Mouse (Mus musculus): Measurements from ENCODE around the gene Trpm4. TPM values are rescaled to one million over a fixed set of nuclear protein-coding genes. Genes with fewer than 3 reads are reported as not detected.

Trpm4 gene
- polyA plus RNA-seq, 1 experiment from 2014 or later = 10.5 TPM

DNA sequence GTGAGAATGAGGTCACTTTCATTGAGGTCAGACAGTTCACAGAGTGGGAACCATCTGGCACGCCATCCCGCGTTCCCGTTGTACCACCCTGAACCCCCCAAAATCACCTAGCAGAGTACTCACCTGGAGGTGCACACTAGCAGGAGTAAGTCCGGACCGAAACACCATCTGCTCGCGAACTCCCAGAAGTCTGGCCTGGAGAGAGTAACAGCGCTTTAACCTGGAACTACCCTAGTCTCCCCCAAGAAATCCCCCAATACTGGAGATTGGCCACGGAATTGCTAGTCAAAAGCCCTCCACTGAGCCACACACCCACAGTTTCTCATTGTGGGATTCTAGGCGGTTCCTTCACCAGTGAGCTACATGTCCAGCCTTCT, 6.5 kb upstream of the Trpm4 start:
- under 1% methylated on average over 11 of the region's 11 CpGs for WGBS
- H3K27me3 ChIP-seq (ENCODE audit: insufficient read depth, poor library complexity, severe bottlenecking) = peaks cover 38% of the 10 kb centered on the region
- H3K27ac ChIP-seq = peak overlapping the region; percentile 87
- no peak for DNase-seq (ENCODE audit: low spot score)
- H3K9me3 ChIP-seq = no peaks in the 10 kb centered on the region
- H3K4me1 ChIP-seq (replicated peaks) = peaks cover 52% of the 10 kb centered on the region
- peak overlapping the region; percentile 63 for H3K4me3 ChIP-seq
- 0 out of 2 replicates have a peak, but pooled peaks cover 2% of the 10 kb centered on the region for H3K36me3 ChIP-seq

DNA sequence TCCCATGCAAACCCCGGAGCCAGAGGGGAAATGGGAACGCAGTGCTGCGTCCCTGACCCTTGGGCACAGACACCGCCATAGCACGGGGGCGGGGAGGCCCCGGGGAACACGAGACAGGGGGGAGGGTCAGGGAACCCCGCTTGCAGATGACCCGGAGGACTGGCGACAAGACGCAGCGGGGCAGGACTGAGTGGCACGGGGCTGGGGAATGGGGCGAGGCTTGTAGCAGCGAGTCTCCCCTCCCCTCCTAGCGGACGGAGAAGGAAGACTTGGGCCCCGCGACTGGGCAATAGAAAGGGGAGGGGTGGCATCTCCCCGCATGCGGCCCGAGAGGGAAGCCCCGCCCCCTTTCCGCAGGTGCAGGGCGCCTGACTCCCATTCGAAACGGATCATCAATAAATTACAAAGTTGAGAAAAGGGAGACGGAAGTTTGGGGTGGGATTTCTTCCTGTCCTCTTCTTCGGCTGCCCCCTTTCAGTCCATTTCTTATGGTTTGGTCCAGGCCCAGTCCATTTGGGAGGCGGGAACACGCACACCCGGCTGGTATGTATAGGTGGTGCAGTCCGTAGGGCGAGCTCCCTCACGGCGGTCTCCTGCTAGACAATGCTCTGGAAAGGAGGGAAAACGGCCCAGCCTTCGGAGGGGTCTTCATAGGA, 6.0 kb upstream of the Trpm4 start:
- peaks cover 57% of the 10 kb centered on the region for H3K4me1 ChIP-seq (replicated peaks)
- peak overlapping the region; percentile 63 for H3K4me3 ChIP-seq
- H3K27me3 ChIP-seq (ENCODE audit: insufficient read depth, poor library complexity, severe bottlenecking) = peaks cover 43% of the 10 kb centered on the region
- DNase-seq (ENCODE audit: low spot score) = peak; percentile 89
- H3K36me3 ChIP-seq = no peaks in the 10 kb centered on the region
- WGBS = under 1% methylated on average over 39 of the region's 39 CpGs
- H3K27ac ChIP-seq = peak overlapping the region; percentile 87
- no peaks in the 10 kb centered on the region for H3K9me3 ChIP-seq

GRCm38 (mm10) chr7:45338161-45338911, 4.8 kb upstream of the Trpm4 start:
- Histone ChIP-seq H3K27me3 (ENCODE audit: insufficient read depth, poor library complexity, severe bottlenecking) (peaks cover 53% of the 10 kb centered on the region), H3K9me3 (no peaks in the 10 kb centered on the region), H3K4me1 (replicated peaks) (peaks cover 69% of the 10 kb centered on the region), H3K27ac (peak overlapping the region; percentile 87), H3K36me3 (no peaks in the 10 kb centered on the region), H3K4me3 (peak overlapping the region; percentile 63)
- WGBS = 2% methylated on average over 14 of the region's 14 CpGs
- DNase-seq (ENCODE audit: low spot score) = peak; percentile 36

DNA sequence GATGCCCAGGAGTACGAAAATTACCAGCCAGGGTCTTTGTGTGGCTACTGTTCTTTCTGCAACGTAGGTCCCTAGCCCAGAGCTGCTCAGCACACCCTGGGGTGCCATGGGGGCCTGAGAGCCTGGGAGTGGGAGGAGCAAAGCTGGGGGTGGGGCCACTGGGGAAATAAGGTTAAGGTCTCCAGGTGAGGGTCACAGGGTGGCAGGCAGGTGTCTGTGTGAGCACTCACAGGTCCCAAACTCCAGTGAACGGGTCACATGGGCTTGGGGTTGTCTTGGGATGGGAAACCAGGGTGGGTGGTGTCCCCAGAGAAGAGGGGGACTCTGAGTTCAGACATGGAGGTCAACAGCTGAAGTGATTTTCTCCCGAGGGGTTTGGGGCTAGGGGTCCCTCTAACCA, 3.9 kb upstream of the Trpm4 start:
- DNase-seq (ENCODE audit: low spot score) = no peak
- H3K27me3 ChIP-seq (ENCODE audit: insufficient read depth, poor library complexity, severe bottlenecking) = peaks cover 48% of the 10 kb centered on the region
- peaks cover 78% of the 10 kb centered on the region for H3K4me1 ChIP-seq (replicated peaks)
- 9% methylated on average over 4 of the region's 4 CpGs for WGBS
- no peak overlapping the region for H3K4me3 ChIP-seq
- no peak overlapping the region for H3K27ac ChIP-seq
- no peaks in the 10 kb centered on the region for H3K9me3 ChIP-seq
- H3K36me3 ChIP-seq = no peaks in the 10 kb centered on the region

DNA sequence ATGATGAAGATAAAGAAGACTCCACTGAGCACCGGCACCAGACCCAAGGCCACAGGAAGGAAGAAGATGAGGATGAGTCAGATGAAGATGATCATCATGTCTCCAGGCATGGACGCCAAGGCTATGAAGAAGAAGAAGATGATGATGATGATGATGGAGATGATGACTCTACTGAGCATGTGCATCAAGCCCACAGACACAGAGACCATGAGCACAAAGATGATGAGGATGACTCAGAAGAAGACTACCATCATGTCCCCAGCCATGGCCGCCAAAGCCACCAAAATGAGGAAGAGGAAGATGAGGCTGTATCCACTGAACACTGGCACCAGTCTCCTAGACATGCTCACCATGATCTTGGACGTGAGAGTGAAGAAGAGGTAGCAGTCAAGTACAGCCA, 2.7 kb upstream of the Trpm4 start:
- WGBS = 89% methylated on average over 4 of the region's 4 CpGs
- Histone ChIP-seq H3K27me3 (ENCODE audit: insufficient read depth, poor library complexity, severe bottlenecking) (peaks cover 57% of the 10 kb centered on the region), H3K27ac (no peak overlapping the region), H3K36me3 (no peaks in the 10 kb centered on the region), H3K4me3 (no peak overlapping the region), H3K9me3 (no peaks in the 10 kb centered on the region), H3K4me1 (replicated peaks) (peaks cover 77% of the 10 kb centered on the region)
- DNase-seq (ENCODE audit: low spot score) = no peak

GRCm38 (mm10) chr7:45335056-45335455, 1.5 kb upstream of the Trpm4 start, which contains the start of gene Hrc:
Hrc (plus strand) TSS chr7:45335290.
- peaks cover 69% of the 10 kb centered on the region for H3K4me1 ChIP-seq (replicated peaks)
- peak within 1 kb of the TSS; percentile 80; the same call in 1 of the 2 replicates for H3K4me3 ChIP-seq

DNA sequence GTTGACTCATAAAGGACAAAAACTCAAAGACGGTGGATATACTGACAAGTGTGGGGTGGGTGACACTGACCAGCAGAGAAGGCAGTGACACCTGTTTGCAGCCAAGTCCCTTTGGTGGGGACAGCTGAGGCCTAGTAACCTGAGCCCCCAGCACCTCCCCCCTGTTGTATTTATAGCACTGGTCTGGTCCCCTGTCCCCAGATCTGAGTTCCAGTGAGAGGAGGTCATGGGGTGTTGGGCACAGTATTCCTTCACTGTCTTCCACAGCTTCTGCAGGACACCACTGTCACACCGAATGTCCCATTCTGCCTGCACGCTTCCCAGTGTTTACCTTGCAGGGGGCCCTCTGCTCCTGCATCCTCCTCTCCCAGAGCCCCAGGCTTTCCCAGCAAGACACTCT, 1.0 kb upstream of the Trpm4 start:
- peaks cover 49% of the 10 kb centered on the region for H3K27me3 ChIP-seq (ENCODE audit: insufficient read depth, poor library complexity, severe bottlenecking)
- no peaks in the 10 kb centered on the region for H3K36me3 ChIP-seq
- peaks cover 64% of the 10 kb centered on the region for H3K4me1 ChIP-seq (replicated peaks)
- H3K9me3 ChIP-seq = no peaks in the 10 kb centered on the region
- H3K4me3 ChIP-seq = peak overlapping the region; percentile 80; the same call in 1 of the 2 replicates
- peak overlapping the region; percentile 42; the same call in 1 of the 2 replicates for H3K27ac ChIP-seq
- 28% methylated on average over 3 of the region's 3 CpGs for WGBS
- DNase-seq (ENCODE audit: low spot score) = no peak

More at GRCm38 (mm10) chr7:45335056-45335455, 1.5 kb upstream of the Trpm4 start, which contains the start of gene Hrc:
- Histone ChIP-seq H3K27ac (peak within 1 kb of the TSS; percentile 89; the same call in 1 of the 2 replicates), H3K36me3 (no peaks in the 10 kb centered on the region), H3K27me3 (ENCODE audit: insufficient read depth, poor library complexity, severe bottlenecking) (peaks cover 49% of the 10 kb centered on the region), H3K9me3 (no peaks in the 10 kb centered on the region)
- WGBS = 30% methylated on average over 5 of the region's 5 CpGs
- DNase-seq (ENCODE audit: low spot score) = no peak

DNA sequence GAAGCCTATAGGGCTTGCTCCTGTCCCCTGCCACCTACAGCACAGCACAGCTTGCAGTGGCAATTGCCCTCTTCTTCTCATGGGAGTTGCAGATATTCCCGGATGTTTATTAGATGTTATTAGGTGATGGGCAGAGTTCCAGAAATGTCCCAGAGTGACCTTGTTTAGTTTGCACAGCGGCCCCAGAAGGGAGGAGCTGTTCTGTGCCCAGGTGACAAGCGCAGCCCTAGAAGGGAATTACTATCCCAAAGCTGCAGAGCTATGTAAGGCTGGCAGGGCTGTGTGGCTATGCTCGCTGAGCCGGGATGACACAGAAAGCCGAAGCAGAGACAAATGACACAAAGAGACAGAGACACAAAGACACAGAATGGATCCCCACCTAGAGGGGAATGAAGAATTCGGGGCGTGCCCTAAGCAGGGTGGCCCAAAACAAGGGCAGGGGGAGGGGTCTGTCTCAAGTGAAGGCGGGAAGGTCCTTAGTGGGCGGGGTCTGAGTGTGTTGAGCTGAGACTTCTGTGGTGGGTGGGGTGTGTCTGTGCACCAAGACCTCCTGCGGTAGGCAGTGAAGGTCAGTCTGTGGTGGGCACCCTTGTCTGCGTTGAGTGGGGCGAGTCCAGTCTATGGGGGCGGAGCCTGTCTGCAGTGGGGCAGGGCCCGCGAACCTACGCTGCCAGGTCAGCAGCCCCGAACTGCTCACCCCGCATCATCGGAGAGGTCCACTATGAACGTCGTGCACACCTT, 725 bp downstream of the Trpm4 start:
- WGBS = 3% methylated on average over 22 of the region's 22 CpGs
- peak overlapping the region; percentile 89 for H3K27ac ChIP-seq
- H3K27me3 ChIP-seq (ENCODE audit: insufficient read depth, poor library complexity, severe bottlenecking) = peaks cover 46% of the 10 kb centered on the region
- DNase-seq (ENCODE audit: low spot score) = peak; percentile 63
- H3K9me3 ChIP-seq = no peaks in the 10 kb centered on the region
- peaks cover 47% of the 10 kb centered on the region for H3K4me1 ChIP-seq (replicated peaks)
- H3K36me3 ChIP-seq = no peaks in the 10 kb centered on the region
- H3K4me3 ChIP-seq = peak overlapping the region; percentile 80

GRCm38 (mm10) chr7:45331502-45331901, 2.1 kb downstream of the Trpm4 start:
- WGBS = 78% methylated on average over 6 of the region's 6 CpGs
- H3K4me1 ChIP-seq (replicated peaks) = peaks cover 40% of the 10 kb centered on the region
- H3K27me3 ChIP-seq (ENCODE audit: insufficient read depth, poor library complexity, severe bottlenecking) = peaks cover 32% of the 10 kb centered on the region
- peaks cover 4% of the 10 kb centered on the region; the same call in 1 of the 2 replicates for H3K36me3 ChIP-seq
- H3K4me3 ChIP-seq = no peak overlapping the region
- H3K27ac ChIP-seq = no peak overlapping the region
- H3K9me3 ChIP-seq = no peaks in the 10 kb centered on the region
- no peak for DNase-seq (ENCODE audit: low spot score)

DNA sequence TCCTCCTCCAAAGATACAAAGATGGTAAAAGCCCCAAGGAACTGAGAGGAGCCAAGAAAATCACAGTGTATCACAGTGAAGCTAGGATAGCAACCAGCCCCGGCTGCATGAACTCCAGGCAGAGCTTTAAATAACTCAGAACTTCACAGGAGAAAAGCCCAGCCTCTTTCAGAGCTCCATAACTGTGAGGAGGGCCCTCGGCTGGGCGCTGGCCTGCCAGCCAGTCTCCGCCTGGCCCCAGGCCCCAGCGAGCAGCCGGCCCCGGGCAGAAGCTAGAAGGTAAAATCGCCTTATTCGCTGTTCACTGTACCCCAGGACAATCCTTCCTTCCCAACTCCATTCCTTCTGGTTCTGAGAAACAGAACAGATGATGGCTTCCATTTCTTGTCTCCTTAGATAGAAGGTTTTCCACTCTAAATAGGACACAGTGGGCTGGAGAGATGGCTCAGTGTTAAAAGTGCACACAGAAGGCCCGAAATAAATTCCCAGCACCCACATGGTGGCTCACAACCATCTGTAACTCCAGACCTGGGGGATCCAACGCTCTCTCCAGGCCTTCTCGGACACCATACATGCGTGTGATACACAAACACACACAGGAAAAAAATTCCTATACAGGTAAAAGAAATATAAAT, 4.6 kb downstream of the Trpm4 start:
- no peak overlapping the region for H3K4me3 ChIP-seq
- peaks cover 18% of the 10 kb centered on the region for H3K36me3 ChIP-seq
- peaks cover 17% of the 10 kb centered on the region; the same call in 1 of the 2 replicates for H3K27me3 ChIP-seq (ENCODE audit: insufficient read depth, poor library complexity, severe bottlenecking)
- DNase-seq (ENCODE audit: low spot score) = no peak
- H3K27ac ChIP-seq = no peak overlapping the region
- peaks cover 3% of the 10 kb centered on the region; the same call in 1 of the 2 replicates for H3K9me3 ChIP-seq
- 86% methylated on average over 13 of the region's 13 CpGs for WGBS
- peaks cover 25% of the 10 kb centered on the region for H3K4me1 ChIP-seq (replicated peaks)

- peaks cover 3% of the 10 kb centered on the region; the same call in 1 of the 2 replicates for H3K9me3 ChIP-seq
- no peaks in the 10 kb centered on the region for H3K27me3 ChIP-seq (ENCODE audit: insufficient read depth, poor library complexity, severe bottlenecking)
- peaks cover 22% of the 10 kb centered on the region for H3K36me3 ChIP-seq
- no peak for DNase-seq (ENCODE audit: low spot score)
- H3K4me3 ChIP-seq = no peak overlapping the region
- 0 out of 2 replicates have a peak, but pooled peaks cover 2% of the 10 kb centered on the region for H3K4me1 ChIP-seq (replicated peaks)
- H3K27ac ChIP-seq = no peak overlapping the region
Observed at GRCm38 (mm10) chr7:45325800-45326199, 7.8 kb downstream of the Trpm4 start.

DNA sequence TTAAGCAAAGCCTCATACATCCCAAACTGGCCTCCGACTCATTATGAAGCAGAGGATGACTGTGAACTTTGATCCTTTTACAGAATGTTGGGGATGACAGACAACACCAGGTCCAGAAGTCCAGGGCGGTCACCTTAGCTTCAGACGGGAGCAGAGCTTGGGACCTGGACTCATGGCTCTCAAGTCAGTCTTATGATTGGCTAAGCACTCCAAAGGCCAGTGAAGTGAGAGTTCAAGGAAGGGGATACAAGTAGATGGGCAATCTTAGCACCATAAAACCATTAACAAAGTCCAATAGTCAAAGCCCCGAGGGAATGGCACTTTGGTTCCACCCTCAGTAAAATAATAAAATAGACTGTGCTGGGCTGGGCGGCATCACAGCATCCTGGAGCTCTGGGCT, 10.5 kb downstream of the Trpm4 start:
- peaks cover 3% of the 10 kb centered on the region; the same call in 1 of the 2 replicates for H3K9me3 ChIP-seq
- H3K36me3 ChIP-seq = peaks cover 22% of the 10 kb centered on the region
- no peaks in the 10 kb centered on the region for H3K27me3 ChIP-seq (ENCODE audit: insufficient read depth, poor library complexity, severe bottlenecking)
- H3K4me1 ChIP-seq (replicated peaks) = 0 out of 2 replicates have a peak, but pooled peaks cover 2% of the 10 kb centered on the region
- no peak for DNase-seq (ENCODE audit: low spot score)
- H3K4me3 ChIP-seq = no peak overlapping the region
- WGBS = 89% methylated on average over 5 of the region's 5 CpGs
- H3K27ac ChIP-seq = no peak overlapping the region

Data from hindbrain, embryonic 10.5 days (tissue).